Mouse (Mus musculus): Measurements from ENCODE around the gene Gm10721. TPM values are rescaled to one million over a fixed set of nuclear protein-coding genes. Genes with fewer than 3 reads are reported as not detected.

The Gm10721 gene
- not detected for polyA plus RNA-seq (2014; fragmentation: Illumina TruSeq; extraction: RNeasy Lipid Tissue Mini Kit (QIAGEN cat#74804); ENCODE audit: low read depth, low replicate concordance)

GRCm38 (mm10) chr9:3012733-3013279, at the start of gene Gm10721:
Gene Gm10721, plus strand, starts transcription at chr9:3013140.

GRCm38 (mm10) chr9:3000445-3000972, 12.4 kb upstream of the Gm10721 start, which contains the start of gene Gm10722:
Gene Gm10722, plus strand, starts transcription at chr9:3000922.

GRCm38 (mm10) chr9:3002794-3003396, 10.0 kb upstream of the Gm10721 start, which contains the start of gene Gm11168:
Gene Gm11168, plus strand, starts transcription at chr9:3003346.

GRCm38 (mm10) chr9:3015354-3015753, 2.4 kb downstream of the Gm10721 start, which contains the start of gene Gm10720:
Gene Gm10720, plus strand, starts transcription at chr9:3015654.

GRCm38 (mm10) chr9:3017108-3017507, 4.2 kb downstream of the Gm10721 start, which contains the start of gene Gm10719:
Gene Gm10719, plus strand, starts transcription at chr9:3017408.

GRCm38 (mm10) chr9:3023312-3023984, 10.5 kb downstream of the Gm10721 start, which contains the start of gene Gm10718:
Gene Gm10718, plus strand, starts transcription at chr9:3023547.

GRCm38 (mm10) chr9:3024912-3025467, 12.1 kb downstream of the Gm10721 start, which contains the start of gene Gm10717:
Gene Gm10717, plus strand, starts transcription at chr9:3025417.

GRCm38 (mm10) chr9:3034299-3034698, 21.4 kb downstream of the Gm10721 start, which contains the start of gene Gm17535:
Gene Gm17535, plus strand, starts transcription at chr9:3034599.

GRCm38 (mm10) chr9:3036577-3036976, 23.6 kb downstream of the Gm10721 start, which contains the start of gene Gm10715:
Gene Gm10715, plus strand, starts transcription at chr9:3036877.

Other genes with a start within 250 kb of the Gm10721 start
- not detected for gene Gm10722, start 12.2 kb upstream of the Gm10721 start, polyA plus RNA-seq (2014; fragmentation: Illumina TruSeq; extraction: RNeasy Lipid Tissue Mini Kit (QIAGEN cat#74804); ENCODE audit: low read depth, low replicate concordance)
- gene Gm11168, start 9.8 kb upstream of the Gm10721 start, polyA plus RNA-seq (2014; fragmentation: Illumina TruSeq; extraction: RNeasy Lipid Tissue Mini Kit (QIAGEN cat#74804); ENCODE audit: low read depth, low replicate concordance): not detected
- not detected for gene Gm10720, start 2.5 kb downstream of the Gm10721 start, polyA plus RNA-seq (2014; fragmentation: Illumina TruSeq; extraction: RNeasy Lipid Tissue Mini Kit (QIAGEN cat#74804); ENCODE audit: low read depth, low replicate concordance)
- not detected for gene Gm10719, start 4.3 kb downstream of the Gm10721 start, polyA plus RNA-seq (2014; fragmentation: Illumina TruSeq; extraction: RNeasy Lipid Tissue Mini Kit (QIAGEN cat#74804); ENCODE audit: low read depth, low replicate concordance)
- not detected for gene Gm10718, start 10.4 kb downstream of the Gm10721 start, polyA plus RNA-seq (2014; fragmentation: Illumina TruSeq; extraction: RNeasy Lipid Tissue Mini Kit (QIAGEN cat#74804); ENCODE audit: low read depth, low replicate concordance)
- gene Gm10717, start 12.3 kb downstream of the Gm10721 start, polyA plus RNA-seq (2014; fragmentation: Illumina TruSeq; extraction: RNeasy Lipid Tissue Mini Kit (QIAGEN cat#74804); ENCODE audit: low read depth, low replicate concordance): not detected
- not detected for gene Gm17535, start 21.5 kb downstream of the Gm10721 start, polyA plus RNA-seq (2014; fragmentation: Illumina TruSeq; extraction: RNeasy Lipid Tissue Mini Kit (QIAGEN cat#74804); ENCODE audit: low read depth, low replicate concordance)
- not detected for gene Gm10715, start 23.7 kb downstream of the Gm10721 start, polyA plus RNA-seq (2014; fragmentation: Illumina TruSeq; extraction: RNeasy Lipid Tissue Mini Kit (QIAGEN cat#74804); ENCODE audit: low read depth, low replicate concordance)

All from adrenal gland, adult 10 weeks (tissue).